Mouse (Mus musculus) hindbrain, embryonic 12.5 days (tissue): ENCODE measurements at regions not wholly inside any gene's neighbourhood (a gene's known extent, or its start where the extent isn't known, plus 50 kb on each side); places are given as distances from the start of the nearest gene placed in this dataset.
A peak's percentile ranks its signal among the peaks of the same experiment; 100 is the strongest.

Experiments used
- ATAC-seq: fragments of 200-750 bp; cut with Nextera tagmentation; 2 replicates; pipeline ENCODE4 v1.8.0; 2017; ENCODE audit warnings: moderate TSS enrichment; ENCODE audit not compliant: low FRiP score
- H3K27ac ChIP-seq: fragments of 300-500 bp; sonication (generic); 2 replicates; pipeline ENCODE4 v1.5.1; 2016; ENCODE audit warnings: mild to moderate bottlenecking
- H3K27me3 ChIP-seq: fragments of 300-500 bp; sonication (generic); 2 replicates; pipeline ENCODE4 v1.6.1; 2016; ENCODE audit warnings: mild to moderate bottlenecking
- H3K36me3 ChIP-seq: fragments of 300-500 bp; sonication (generic); 2 replicates; pipeline ENCODE4 v1.6.1; 2016; ENCODE audit warnings: mild to moderate bottlenecking
- H3K4me1 ChIP-seq: fragments of 300-500 bp; sonication (generic); 2 replicates; pipeline ENCODE4 v1.6.1; 2016
- H3K4me2 ChIP-seq: fragments of 300-500 bp; sonication (generic); replicated peaks from 2 replicates; pipeline ENCODE4 v1.6.1; 2016; ENCODE audit warnings: mild to moderate bottlenecking
- H3K4me3 ChIP-seq: fragments of 300-500 bp; sonication (generic); 2 replicates; pipeline ENCODE4 v1.5.1; 2016; ENCODE audit warnings: mild to moderate bottlenecking
- H3K9ac ChIP-seq: fragments of 300-500 bp; sonication (generic); 2 replicates; pipeline ENCODE4 v1.6.1; 2016; ENCODE audit warnings: mild to moderate bottlenecking, moderate library complexity
- H3K9me3 ChIP-seq: fragments of 300-500 bp; sonication (generic); replicated peaks from 2 replicates; pipeline ENCODE4 v1.6.1; 2016; ENCODE audit warnings: mild to moderate bottlenecking
- WGBS: fragments of 180-500 bp; shearing (Covaris S2); methylation state at CpG from one replicate; pipeline ENCODE4 v1.1.7; 2016; 5-methylcytosine and 5-hydroxymethylcytosine counted together

GRCm38 (mm10) chr2:8115891-8116290 is 606.5 kb upstream of the Celf2 start:
- H3K4me3 ChIP-seq, result no peak overlapping the region
- no peaks in the 10 kb centered on the region for H3K36me3 ChIP-seq
- no peaks in the 10 kb centered on the region for H3K9me3 ChIP-seq
- 79% methylated on average over 3 of the region's 3 CpGs for WGBS
- H3K4me1 ChIP-seq, result no peaks in the 10 kb centered on the region
- H3K4me2 ChIP-seq, result no peak overlapping the region
- no peaks in the 10 kb centered on the region for H3K27me3 ChIP-seq
- H3K9ac ChIP-seq, result no peak overlapping the region
- no peak for ATAC-seq
- H3K27ac ChIP-seq, result no peak overlapping the region

- Histone ChIP-seq H3K4me3 (no peak overlapping the region), H3K27ac (no peak overlapping the region), H3K4me2 (no peak overlapping the region), H3K4me1 (no peaks in the 10 kb centered on the region), H3K9ac (no peak overlapping the region), H3K9me3 (no peaks in the 10 kb centered on the region), H3K27me3 (no peaks in the 10 kb centered on the region), H3K36me3 (no peaks in the 10 kb centered on the region)
- peak; percentile 71 for ATAC-seq
- 75% methylated on average over 1 of the region's 1 CpGs for WGBS
Measured at GRCm38 (mm10) chr2:8112361-8113073, 603.2 kb upstream of the Celf2 start.

DNA sequence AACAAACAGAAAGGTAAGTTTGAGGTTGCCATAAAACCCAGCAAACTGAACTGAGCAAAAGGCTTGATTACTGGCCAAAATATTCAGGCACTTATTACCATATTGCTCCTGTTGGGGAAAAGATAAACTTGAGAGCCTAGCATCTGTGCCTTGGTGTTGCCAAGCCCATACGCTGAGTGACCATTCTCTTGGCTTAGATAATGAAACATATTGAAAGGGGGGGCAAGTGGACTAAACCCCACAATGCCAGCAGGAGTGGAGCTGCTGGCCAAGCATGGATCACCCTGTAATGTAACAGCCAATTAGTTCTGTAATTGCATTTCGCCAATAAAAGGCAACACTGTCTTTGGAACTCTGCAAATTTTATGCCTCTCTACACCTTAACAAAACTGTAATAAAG is 584.8 kb upstream of the Celf2 start:
- no peak for ATAC-seq
- Histone ChIP-seq H3K9ac (no peak overlapping the region), H3K36me3 (no peaks in the 10 kb centered on the region), H3K27me3 (no peaks in the 10 kb centered on the region), H3K9me3 (no peaks in the 10 kb centered on the region), H3K4me1 (no peaks in the 10 kb centered on the region), H3K4me3 (no peak overlapping the region), H3K4me2 (no peak overlapping the region), H3K27ac (no peak overlapping the region)
- WGBS, result 85% methylated on average over 2 of the region's 2 CpGs

- no peaks in the 10 kb centered on the region for H3K9me3 ChIP-seq
- no peak overlapping the region for H3K4me3 ChIP-seq
- H3K27ac ChIP-seq, result no peak overlapping the region
- H3K4me1 ChIP-seq, result no peaks in the 10 kb centered on the region
- no peaks in the 10 kb centered on the region for H3K36me3 ChIP-seq
- H3K27me3 ChIP-seq, result no peaks in the 10 kb centered on the region
- WGBS, result 87% methylated on average over 1 of the region's 1 CpGs
- H3K9ac ChIP-seq, result no peak overlapping the region
- no peak for ATAC-seq
- H3K4me2 ChIP-seq, result no peak overlapping the region
Measured at GRCm38 (mm10) chr2:8067901-8068300, 558.5 kb upstream of the Celf2 start.

- Histone ChIP-seq H3K4me2 (no peak overlapping the region), H3K9ac (no peak overlapping the region), H3K27me3 (no peaks in the 10 kb centered on the region), H3K36me3 (no peaks in the 10 kb centered on the region), H3K4me3 (no peak overlapping the region), H3K9me3 (no peaks in the 10 kb centered on the region), H3K27ac (no peak overlapping the region), H3K4me1 (no peaks in the 10 kb centered on the region)
- ATAC-seq, result no peak
- WGBS, result 62% methylated on average over 1 of the region's 1 CpGs
Measured at GRCm38 (mm10) chr2:8061687-8062086, 552.3 kb upstream of the Celf2 start.

DNA sequence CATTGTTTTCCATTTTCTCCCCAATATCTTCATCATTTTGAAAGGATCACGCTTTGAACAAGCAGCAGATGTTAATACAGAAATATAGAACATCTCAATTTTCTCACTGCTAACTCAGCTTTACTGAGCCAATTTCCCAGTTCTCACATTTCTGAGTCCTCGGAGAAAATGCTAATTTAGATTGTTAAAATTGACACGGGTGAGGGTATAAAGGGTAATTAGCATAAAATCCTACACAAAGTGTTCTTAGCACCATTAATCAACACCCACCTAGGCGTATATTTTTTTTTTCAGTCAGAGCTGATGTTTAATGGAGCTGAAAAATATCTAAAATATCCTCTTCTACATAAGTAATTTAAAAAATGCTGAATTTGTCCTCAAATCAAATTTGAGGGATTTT is 519.8 kb upstream of the Celf2 start:
- H3K27me3 ChIP-seq, result no peaks in the 10 kb centered on the region
- WGBS, result 42% methylated on average over 4 of the region's 4 CpGs
- no peak overlapping the region for H3K9ac ChIP-seq
- H3K4me3 ChIP-seq, result no peak overlapping the region
- no peaks in the 10 kb centered on the region for H3K9me3 ChIP-seq
- H3K4me1 ChIP-seq, result no peaks in the 10 kb centered on the region
- no peak overlapping the region for H3K27ac ChIP-seq
- H3K36me3 ChIP-seq, result no peaks in the 10 kb centered on the region
- no peak overlapping the region for H3K4me2 ChIP-seq
- no peak for ATAC-seq

- ATAC-seq, result no peak
- no peaks in the 10 kb centered on the region for H3K9me3 ChIP-seq
Measured at GRCm38 (mm10) chr2:8027571-8027970, 518.2 kb upstream of the Celf2 start.

GRCm38 (mm10) chr2:8026648-8027047 is 517.3 kb upstream of the Celf2 start:
- WGBS, result 94% methylated on average over 10 of the region's 10 CpGs
- no peak overlapping the region for H3K9ac ChIP-seq
- no peak overlapping the region for H3K4me3 ChIP-seq
- no peak for ATAC-seq
- no peaks in the 10 kb centered on the region for H3K9me3 ChIP-seq
- no peaks in the 10 kb centered on the region for H3K27me3 ChIP-seq
- H3K36me3 ChIP-seq, result no peaks in the 10 kb centered on the region
- no peaks in the 10 kb centered on the region for H3K4me1 ChIP-seq
- H3K27ac ChIP-seq, result no peak overlapping the region
- no peak overlapping the region for H3K4me2 ChIP-seq

More at GRCm38 (mm10) chr2:8027571-8027970, 518.2 kb upstream of the Celf2 start:
- no peak overlapping the region for H3K4me2 ChIP-seq
- H3K4me1 ChIP-seq, result no peaks in the 10 kb centered on the region
- no peak overlapping the region for H3K27ac ChIP-seq
- no peak overlapping the region for H3K9ac ChIP-seq
- H3K36me3 ChIP-seq, result no peaks in the 10 kb centered on the region
- no peaks in the 10 kb centered on the region for H3K27me3 ChIP-seq
- no peak overlapping the region for H3K4me3 ChIP-seq

- no peak overlapping the region for H3K27ac ChIP-seq
- no peaks in the 10 kb centered on the region for H3K9me3 ChIP-seq
- no peaks in the 10 kb centered on the region for H3K27me3 ChIP-seq
- H3K4me2 ChIP-seq, result no peak overlapping the region
- WGBS, result 76% methylated on average over 3 of the region's 3 CpGs
- no peak for ATAC-seq
- H3K9ac ChIP-seq, result no peak overlapping the region
- no peaks in the 10 kb centered on the region for H3K4me1 ChIP-seq
- H3K4me3 ChIP-seq, result no peak overlapping the region
- no peaks in the 10 kb centered on the region for H3K36me3 ChIP-seq
Measured at GRCm38 (mm10) chr2:8022651-8023050, 513.3 kb upstream of the Celf2 start.

- Histone ChIP-seq H3K9ac (no peak overlapping the region), H3K4me3 (no peak overlapping the region), H3K4me1 (no peaks in the 10 kb centered on the region), H3K4me2 (no peak overlapping the region), H3K27me3 (no peaks in the 10 kb centered on the region), H3K36me3 (no peaks in the 10 kb centered on the region), H3K27ac (no peak overlapping the region), H3K9me3 (no peaks in the 10 kb centered on the region)
- ATAC-seq, result no peak
- 87% methylated on average over 5 of the region's 5 CpGs for WGBS
Measured at GRCm38 (mm10) chr2:8022043-8022442, 512.7 kb upstream of the Celf2 start.

DNA sequence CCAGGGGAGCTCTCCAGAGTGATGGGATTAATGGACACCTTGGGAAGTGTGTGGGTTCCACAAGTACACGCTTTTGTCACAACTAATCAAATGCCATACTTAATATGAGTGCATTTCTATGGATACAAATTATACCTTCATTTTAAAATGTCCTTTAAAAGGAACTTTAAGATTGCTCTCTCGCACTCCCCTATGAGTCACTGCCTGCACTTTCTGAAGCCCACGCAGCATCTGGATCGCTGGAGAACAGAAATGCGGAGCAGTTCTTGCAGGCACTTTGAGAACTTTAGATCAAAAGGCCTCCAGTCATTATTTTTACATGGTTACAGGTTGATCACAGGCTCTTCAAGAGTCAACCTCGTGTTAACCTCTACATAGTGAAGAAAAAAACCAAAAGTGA is 503.5 kb upstream of the Celf2 start:
- WGBS, result 83% methylated on average over 6 of the region's 6 CpGs
- ATAC-seq, result no peak
- Histone ChIP-seq H3K4me2 (no peak overlapping the region), H3K9me3 (no peaks in the 10 kb centered on the region), H3K4me1 (no peaks in the 10 kb centered on the region), H3K27ac (no peak overlapping the region), H3K4me3 (no peak overlapping the region), H3K36me3 (no peaks in the 10 kb centered on the region), H3K9ac (no peak overlapping the region), H3K27me3 (no peaks in the 10 kb centered on the region)

GRCm38 (mm10) chr2:7999444-7999843 is 490.1 kb upstream of the Celf2 start:
- H3K27ac ChIP-seq, result no peak overlapping the region
- no peaks in the 10 kb centered on the region for H3K4me1 ChIP-seq
- H3K4me2 ChIP-seq, result no peak overlapping the region
- H3K27me3 ChIP-seq, result no peaks in the 10 kb centered on the region
- H3K36me3 ChIP-seq, result no peaks in the 10 kb centered on the region
- WGBS, result 78% methylated on average over 2 of the region's 2 CpGs
- no peak overlapping the region for H3K9ac ChIP-seq
- H3K4me3 ChIP-seq, result no peak overlapping the region
- H3K9me3 ChIP-seq, result no peaks in the 10 kb centered on the region
- ATAC-seq, result no peak

DNA sequence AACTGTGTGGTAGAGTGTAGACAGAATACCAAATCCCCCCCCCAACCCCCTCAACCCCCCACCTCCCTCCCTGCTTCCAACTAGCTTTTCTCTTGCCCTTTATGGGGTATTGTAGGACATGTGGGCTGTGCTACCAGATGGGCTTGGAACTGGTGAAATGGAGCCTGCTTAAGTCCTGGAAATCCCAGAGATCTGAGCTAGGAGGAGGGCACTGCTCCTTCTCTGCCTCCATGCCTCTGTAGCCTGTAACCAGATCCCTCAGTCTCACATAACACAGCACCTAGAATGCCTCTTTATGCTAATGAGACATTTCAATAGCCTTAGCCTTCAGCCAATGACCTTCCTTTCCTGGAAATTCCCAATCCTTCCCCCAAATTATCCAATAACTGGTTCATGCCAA is 465.1 kb upstream of the Celf2 start:
- H3K27me3 ChIP-seq, result no peaks in the 10 kb centered on the region
- no peaks in the 10 kb centered on the region for H3K4me1 ChIP-seq
- no peaks in the 10 kb centered on the region for H3K36me3 ChIP-seq
- H3K27ac ChIP-seq, result no peak overlapping the region
- H3K4me2 ChIP-seq, result no peak overlapping the region
- no peak overlapping the region for H3K9ac ChIP-seq
- no peaks in the 10 kb centered on the region for H3K9me3 ChIP-seq
- no peak overlapping the region for H3K4me3 ChIP-seq
- no peak for ATAC-seq
